Mouse (Mus musculus) gastrocnemius, postnatal 10 days (tissue): Measurements from ENCODE around the gene Kmt5a. TPM values are rescaled to one million over a fixed set of nuclear protein-coding genes. Genes with fewer than 3 reads are reported as not detected.

Experiments used
- microRNA-seq, 2 experiments: library from miRNA; unstranded; fragments of <30 nt; microRNA quantifications; one replicate each; pipeline ENCODE4 v1.2.0; 2021
- total RNA-seq, 2 experiments: library from RNA; stranded (reverse); gene quantifications; 2 replicates each; pipeline ENCODE4 v1.2.3; 2021

The Kmt5a gene
- total RNA-seq, 2 experiments from 2014 or later, result 37.2 to 43.6 TPM

Small RNAs within 50 kb of the gene (microRNA-seq; reads per million reads assigned to microRNA genes)
- 0.25 to 1.9 reads per million in 2 experiments for gene Gm27486

Other genes with a start within 250 kb of the Kmt5a start
- gene Pitpnm2, start 190.2 kb upstream of the Kmt5a start, total RNA-seq, result 10 to 100 TPM; 20.8 to 25.4 TPM
- gene Mphosph9, start 112.0 kb upstream of the Kmt5a start, total RNA-seq, result 1 to 10 TPM; 4.8 to 6.1 TPM
- 1 to 10 TPM; 7.3 to 9.5 TPM for gene 2810006K23Rik, start 111.8 kb upstream of the Kmt5a start, total RNA-seq
- gene Cdk2ap1, start 76.8 kb upstream of the Kmt5a start, total RNA-seq, result 100 to 1,000 TPM; 165 to 169 TPM
- gene Sbno1, start 13.9 kb upstream of the Kmt5a start, total RNA-seq, result 10 to 100 TPM; 38.8 to 44.3 TPM
- gene Rilpl2, start 38.4 kb downstream of the Kmt5a start, total RNA-seq, result 1 to 10 TPM; 6.6 to 7.9 TPM
- 10 to 100 TPM; 21.8 to 23.6 TPM for gene Snrnp35, start 43.2 kb downstream of the Kmt5a start, total RNA-seq
- 10 to 100 TPM; 48.9 to 49.3 TPM for gene Rilpl1, start 91.5 kb downstream of the Kmt5a start, total RNA-seq
- 100 to 1,000 TPM; 158 to 163 TPM for gene Tmed2, start 100.8 kb downstream of the Kmt5a start, total RNA-seq
- 1 to 10 TPM; 4.9 to 6.0 TPM for gene Ddx55, start 112.9 kb downstream of the Kmt5a start, total RNA-seq
- 10 to 100 TPM; 42.1 to 48.8 TPM for gene Eif2b1, start 139.2 kb downstream of the Kmt5a start, total RNA-seq
- 10 to 100 TPM; 17.6 to 18.2 TPM for gene Gtf2h3, start 139.2 kb downstream of the Kmt5a start, total RNA-seq
- 10 to 100 TPM; 20.4 to 25.7 TPM for gene Atp6v0a2, start 188.6 kb downstream of the Kmt5a start, total RNA-seq